Mouse (Mus musculus) subcutaneous adipose tissue, adult 2 months (tissue): ENCODE measurements around the gene Gabrr1. TPM values are rescaled to one million over a fixed set of nuclear protein-coding genes. Genes with fewer than 3 reads are reported as not detected.

Experiments used
- polyA plus RNA-seq: library from polyadenylated mRNA; depleted of rRNA; stranded (reverse); fragments of >200 nt; gene quantifications from 2 replicates; pipeline ENCODE4 v1.2.3, GENCODE M21; 2012; ENCODE audit warnings: low replicate concordance; rRNA removed

Gabrr1 gene
- polyA plus RNA-seq = not detected in 2 replicates

DNA sequence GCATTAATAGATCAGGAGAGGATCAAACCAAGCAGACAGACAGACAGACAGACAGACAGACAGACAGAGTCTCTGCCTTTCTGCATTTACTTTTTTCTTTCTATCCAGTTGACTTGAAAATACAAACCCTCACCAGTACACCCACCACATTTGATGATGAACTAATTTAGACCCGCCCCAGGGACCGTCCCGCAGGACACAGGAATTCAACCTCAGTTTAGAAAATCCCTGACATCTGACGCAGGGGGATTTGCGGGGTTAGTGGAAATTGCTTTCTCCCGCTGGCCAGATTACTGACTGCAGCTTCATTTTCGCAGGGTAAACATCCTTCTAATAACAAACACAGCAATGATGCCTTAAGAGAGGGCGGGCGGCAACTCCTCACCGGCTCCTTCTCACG lies at the start of gene Gabrr1:
Gene Gabrr1 (plus strand): TSS at position 301 of the 400 bp plus-strand sequence.

DNA sequence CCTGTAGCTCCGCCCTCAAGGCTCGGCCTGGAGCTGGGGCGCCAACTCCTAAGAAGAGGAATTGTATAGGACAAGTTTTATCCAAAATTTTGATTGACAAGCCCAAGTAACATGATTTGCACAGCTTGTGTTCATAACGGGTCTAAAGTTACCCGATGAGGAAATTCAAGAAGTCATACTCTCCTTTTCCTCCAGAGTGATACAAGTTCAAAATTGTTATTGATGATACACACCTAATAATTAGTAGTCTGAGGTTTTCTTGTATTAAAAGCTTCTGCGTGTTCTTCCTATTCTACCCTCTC lies 57.4 kb downstream of the Gabrr1 start, which contains the start of gene Pm20d2:
Gene Pm20d2 (minus strand): TSS at position 3 of the 302 bp plus-strand sequence.

GRCm38 (mm10) chr4:33208881-33209841 lies 76.8 kb downstream of the Gabrr1 start, which contains the start of gene Srsf12:
Srsf12 (plus strand) TSS chr4:33208991.

Other genes with a start within 250 kb of the Gabrr1 start
- 0.44 and 3.5 TPM in 2 replicates for gene Ankrd6, start 181.7 kb upstream of the Gabrr1 start, polyA plus RNA-seq
- 0.06 and 2.8 TPM in 2 replicates for gene Rragd, start 149.5 kb upstream of the Gabrr1 start, polyA plus RNA-seq
- 29.0 and 29.1 TPM in 2 replicates for gene Ube2j1, start 101.1 kb upstream of the Gabrr1 start, polyA plus RNA-seq
- 0.62 and 3.8 TPM in 2 replicates for gene Gabrr2, start 69.5 kb upstream of the Gabrr1 start, polyA plus RNA-seq
- 4.4 and 4.9 TPM in 2 replicates for gene Pm20d2, start 57.2 kb downstream of the Gabrr1 start, polyA plus RNA-seq
- gene Srsf12, start 76.5 kb downstream of the Gabrr1 start, polyA plus RNA-seq = 0.11 and 3.4 TPM in 2 replicates
- 46.8 and 72.8 TPM in 2 replicates for gene Pnrc1, start 157.6 kb downstream of the Gabrr1 start, polyA plus RNA-seq
- 2.5 and 3.1 TPM in 2 replicates for gene Rngtt, start 177.8 kb downstream of the Gabrr1 start, polyA plus RNA-seq